Mouse (Mus musculus): ENCODE results near the gene Slc16a13. TPM values are rescaled to one million over a fixed set of nuclear protein-coding genes. Genes with fewer than 3 reads are reported as not detected.

The Slc16a13 gene
- total and polyA plus RNA-seq, 2 experiments, result 1.3 to 3.3 TPM

DNA sequence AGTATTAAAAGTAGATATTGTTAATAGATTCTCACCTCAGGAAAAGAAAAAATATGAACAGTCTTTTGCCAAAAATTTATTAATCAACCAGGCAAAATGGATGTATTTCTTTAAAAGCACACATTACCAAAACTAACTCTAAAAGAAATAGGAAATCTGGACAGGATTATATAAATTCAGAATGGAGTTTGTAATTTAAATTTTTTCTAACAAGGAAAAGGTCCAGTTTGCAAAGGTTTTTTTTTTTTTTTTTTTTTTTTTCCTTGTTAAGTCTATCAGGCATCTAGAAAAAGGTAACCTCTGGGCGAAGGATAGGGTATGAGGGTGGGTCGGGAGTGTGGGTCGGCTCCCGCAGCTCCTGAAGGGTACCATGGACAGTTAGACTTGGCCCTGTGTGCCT lies 40.4 kb downstream of the Slc16a13 start:
- no peaks in the 10 kb centered on the region for H3K36me3 ChIP-seq (ENCODE audit: control insufficient read depth, insufficient read depth, low read length)
- H3K79me2 ChIP-seq (ENCODE audit: control insufficient read depth, insufficient read depth, low read length), result no peaks in the 10 kb centered on the region
- H3K4me1 ChIP-seq (ENCODE audit: control insufficient read depth, insufficient read depth, low read length), result no peaks in the 10 kb centered on the region
- no peak overlapping the region for H3K9ac ChIP-seq (ENCODE audit: low read depth, low read length)
- H3K27ac ChIP-seq (replicated peaks; ENCODE audit: insufficient read depth, low read depth, low read length), result no peak overlapping the region
- H3K4me3 ChIP-seq (ENCODE audit: insufficient read depth, low read depth, low read length), result no peak overlapping the region
- no peaks in the 10 kb centered on the region for H3K27me3 ChIP-seq (ENCODE audit: control insufficient read depth, insufficient read depth, low read length)
- no peak for TF ChIP-seq POLR2A (IDR thresholded peaks at IDR 0.05; ENCODE audit: extremely low read depth, insufficient read depth, low read length)
- no peak for TF ChIP-seq CTCF (IDR thresholded peaks at IDR 0.05; ENCODE audit: low read depth, low read length)
- 92% methylated on average over 4 of the region's 4 CpGs for WGBS
- no peak for DNase-seq (ENCODE audit: extremely low read depth, low read depth, low spot score)

GRCm38 (mm10) chr11:70179401-70179800 lies 41.5 kb downstream of the Slc16a13 start:
- 42% methylated on average over 14 of the region's 14 CpGs for WGBS
- TF ChIP-seq CTCF (IDR thresholded peaks at IDR 0.05; ENCODE audit: low read depth, low read length), result peak; percentile 32; the same call in 1 of the 2 replicates
- no peak for TF ChIP-seq POLR2A (IDR thresholded peaks at IDR 0.05; ENCODE audit: extremely low read depth, insufficient read depth, low read length)
- no peaks in the 10 kb centered on the region for H3K79me2 ChIP-seq (ENCODE audit: control insufficient read depth, insufficient read depth, low read length)
- no peak overlapping the region for H3K4me3 ChIP-seq (ENCODE audit: insufficient read depth, low read depth, low read length)
- no peaks in the 10 kb centered on the region for H3K36me3 ChIP-seq (ENCODE audit: control insufficient read depth, insufficient read depth, low read length)
- no peak overlapping the region for H3K9ac ChIP-seq (ENCODE audit: low read depth, low read length)
- no peak overlapping the region for H3K27ac ChIP-seq (replicated peaks; ENCODE audit: insufficient read depth, low read depth, low read length)
- DNase-seq (ENCODE audit: extremely low read depth, low read depth, low spot score), result peak; percentile 25
- no peaks in the 10 kb centered on the region for H3K27me3 ChIP-seq (ENCODE audit: control insufficient read depth, insufficient read depth, low read length)
- no peaks in the 10 kb centered on the region for H3K4me1 ChIP-seq (ENCODE audit: control insufficient read depth, insufficient read depth, low read length)

DNA sequence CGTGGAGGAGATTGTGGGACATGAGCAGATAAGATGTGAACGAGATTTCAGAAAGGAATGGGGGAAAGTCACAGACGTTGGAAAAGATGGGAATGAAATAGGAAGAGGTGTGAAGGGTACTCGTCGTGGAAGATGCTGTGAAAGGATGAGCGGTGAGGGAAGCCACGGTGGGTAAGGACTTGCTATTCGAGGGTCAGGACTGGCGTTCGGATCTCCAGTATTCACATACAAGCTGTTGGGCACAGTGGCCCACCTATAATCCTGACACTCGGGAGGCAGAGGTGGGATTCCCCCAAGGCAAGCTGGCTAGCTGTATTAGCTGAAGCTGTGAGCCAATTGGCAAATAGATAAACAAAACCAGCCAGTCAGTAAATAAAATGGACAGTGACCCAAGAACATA lies 42.1 kb downstream of the Slc16a13 start:
- H3K4me3 ChIP-seq (ENCODE audit: insufficient read depth, low read depth, low read length), result no peak overlapping the region
- H3K27ac ChIP-seq (replicated peaks; ENCODE audit: insufficient read depth, low read depth, low read length), result no peak overlapping the region
- H3K79me2 ChIP-seq (ENCODE audit: control insufficient read depth, insufficient read depth, low read length), result no peaks in the 10 kb centered on the region
- no peaks in the 10 kb centered on the region; the same call in 1 of the 2 replicates for H3K4me1 ChIP-seq (ENCODE audit: control insufficient read depth, insufficient read depth, low read length)
- no peaks in the 10 kb centered on the region for H3K27me3 ChIP-seq (ENCODE audit: control insufficient read depth, insufficient read depth, low read length)
- TF ChIP-seq CTCF (IDR thresholded peaks at IDR 0.05; ENCODE audit: low read depth, low read length), result no peak
- TF ChIP-seq POLR2A (IDR thresholded peaks at IDR 0.05; ENCODE audit: extremely low read depth, insufficient read depth, low read length), result no peak
- DNase-seq (ENCODE audit: extremely low read depth, low read depth, low spot score), result no peak
- no peak overlapping the region for H3K9ac ChIP-seq (ENCODE audit: low read depth, low read length)
- no peaks in the 10 kb centered on the region for H3K36me3 ChIP-seq (ENCODE audit: control insufficient read depth, insufficient read depth, low read length)
- WGBS, result 76% methylated on average over 11 of the region's 11 CpGs

DNA sequence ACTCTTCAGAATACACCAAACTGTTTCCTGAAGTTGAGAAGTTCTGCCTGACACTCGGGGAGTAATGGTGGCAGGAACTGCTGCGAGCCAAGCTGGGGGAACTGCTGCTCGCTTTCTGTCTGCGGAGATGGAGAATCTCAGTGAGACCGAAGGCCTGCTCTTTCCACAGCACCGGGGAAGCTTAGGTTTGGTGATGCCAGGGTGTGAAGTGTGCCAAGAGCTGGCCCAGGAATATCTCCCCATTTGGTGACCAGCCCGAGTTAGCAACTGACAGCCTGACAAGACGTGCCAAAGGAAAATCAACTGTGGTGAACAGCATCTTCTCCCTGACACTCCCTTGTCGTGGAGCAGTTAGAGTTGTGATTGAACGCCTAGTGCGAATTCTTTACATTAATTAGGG lies 42.6 kb downstream of the Slc16a13 start:
- TF ChIP-seq POLR2A (IDR thresholded peaks at IDR 0.05; ENCODE audit: extremely low read depth, insufficient read depth, low read length) (no peak), CTCF (IDR thresholded peaks at IDR 0.05; ENCODE audit: low read depth, low read length) (no peak)
- Histone ChIP-seq H3K4me3 (ENCODE audit: insufficient read depth, low read depth, low read length) (no peak overlapping the region), H3K36me3 (ENCODE audit: control insufficient read depth, insufficient read depth, low read length) (no peaks in the 10 kb centered on the region), H3K4me1 (ENCODE audit: control insufficient read depth, insufficient read depth, low read length) (no peaks in the 10 kb centered on the region; the same call in 1 of the 2 replicates), H3K79me2 (ENCODE audit: control insufficient read depth, insufficient read depth, low read length) (no peaks in the 10 kb centered on the region), H3K9ac (ENCODE audit: low read depth, low read length) (no peak overlapping the region), H3K27me3 (ENCODE audit: control insufficient read depth, insufficient read depth, low read length) (no peaks in the 10 kb centered on the region), H3K27ac (replicated peaks; ENCODE audit: insufficient read depth, low read depth, low read length) (no peak overlapping the region)
- WGBS, result 91% methylated on average over 11 of the region's 11 CpGs
- DNase-seq (ENCODE audit: extremely low read depth, low read depth, low spot score), result no peak

- Histone ChIP-seq H3K9ac (ENCODE audit: low read depth, low read length) (no peak overlapping the region), H3K36me3 (ENCODE audit: control insufficient read depth, insufficient read depth, low read length) (no peaks in the 10 kb centered on the region), H3K4me3 (ENCODE audit: insufficient read depth, low read depth, low read length) (no peak overlapping the region), H3K27ac (replicated peaks; ENCODE audit: insufficient read depth, low read depth, low read length) (no peak overlapping the region), H3K4me1 (ENCODE audit: control insufficient read depth, insufficient read depth, low read length) (no peaks in the 10 kb centered on the region; the same call in 1 of the 2 replicates), H3K27me3 (ENCODE audit: control insufficient read depth, insufficient read depth, low read length) (no peaks in the 10 kb centered on the region), H3K79me2 (ENCODE audit: control insufficient read depth, insufficient read depth, low read length) (no peaks in the 10 kb centered on the region)
- WGBS, result 72% methylated on average over 8 of the region's 8 CpGs
- no peak for DNase-seq (ENCODE audit: extremely low read depth, low read depth, low spot score)
- no peak for TF ChIP-seq POLR2A (IDR thresholded peaks at IDR 0.05; ENCODE audit: extremely low read depth, insufficient read depth, low read length)
- peak; percentile 41 for TF ChIP-seq CTCF (IDR thresholded peaks at IDR 0.05; ENCODE audit: low read depth, low read length)
Observed at GRCm38 (mm10) chr11:70177647-70178046, 43.2 kb downstream of the Slc16a13 start.

- H3K27me3 ChIP-seq (ENCODE audit: control insufficient read depth, insufficient read depth, low read length), result no peaks in the 10 kb centered on the region
- no peak for TF ChIP-seq POLR2A (IDR thresholded peaks at IDR 0.05; ENCODE audit: extremely low read depth, insufficient read depth, low read length)
- no peak for TF ChIP-seq CTCF (IDR thresholded peaks at IDR 0.05; ENCODE audit: low read depth, low read length)
- 0 out of 2 replicates have a peak overlapping the region, but pooled peaks have one; percentile 7 for H3K27ac ChIP-seq (replicated peaks; ENCODE audit: insufficient read depth, low read depth, low read length)
- H3K4me3 ChIP-seq (ENCODE audit: insufficient read depth, low read depth, low read length), result no peak overlapping the region
- peak; percentile 69 for DNase-seq (ENCODE audit: extremely low read depth, low read depth, low spot score)
- H3K9ac ChIP-seq (ENCODE audit: low read depth, low read length), result no peak overlapping the region
- H3K79me2 ChIP-seq (ENCODE audit: control insufficient read depth, insufficient read depth, low read length), result no peaks in the 10 kb centered on the region
- WGBS, result 48% methylated on average over 4 of the region's 4 CpGs
- H3K36me3 ChIP-seq (ENCODE audit: control insufficient read depth, insufficient read depth, low read length), result no peaks in the 10 kb centered on the region
- H3K4me1 ChIP-seq (ENCODE audit: control insufficient read depth, insufficient read depth, low read length), result peaks cover 3% of the 10 kb centered on the region; the same call in 1 of the 2 replicates
Observed at GRCm38 (mm10) chr11:70174491-70174890, 46.4 kb downstream of the Slc16a13 start.
